Mouse (Mus musculus) cerebellum, adult 2 months (tissue): ENCODE results near the gene Ebi3. TPM values are rescaled to one million over a fixed set of nuclear protein-coding genes. Genes with fewer than 3 reads are reported as not detected.

Source experiments
- DNase-seq, 2 experiments: peaks; one replicate each; pipeline ENCODE4 v3.0.0; 2021
- H3K27ac ChIP-seq: fragments of 200-500 bp; 2 replicates; pipeline ENCODE4 v1.5.1; 2012; ENCODE audit warnings: low read length, control low read depth, inconsistent platforms; ENCODE audit not compliant: insufficient read depth
- H3K27me3 ChIP-seq: fragments of 200-500 bp; 2 replicates; pipeline ENCODE4 v1.6.1; 2012; ENCODE audit warnings: inconsistent platforms, mild to moderate bottlenecking, low read length, moderate library complexity; ENCODE audit not compliant: control insufficient read depth, insufficient read depth
- H3K4me1 ChIP-seq: fragments of 200-500 bp; 2 replicates; pipeline ENCODE4 v1.6.1; 2011; ENCODE audit warnings: low read length; ENCODE audit not compliant: control insufficient read depth, insufficient read depth
- H3K4me3 ChIP-seq: fragments of 200-500 bp; replicated peaks from 2 replicates; pipeline ENCODE3; 2011; ENCODE audit warnings: mild to moderate bottlenecking, low read depth, low read length, control low read depth; ENCODE audit not compliant: insufficient read depth
- CTCF ChIP-seq: fragments of 200-500 bp; IDR thresholded peaks from 2 replicates; pipeline ENCODE4 v1.5.1; 2011; ENCODE audit warnings: low read depth, mild to moderate bottlenecking, control low read depth, low read length, moderate library complexity, borderline replicate concordance; ENCODE audit not compliant: insufficient read depth
- POLR2A ChIP-seq: fragments of 200-500 bp; IDR thresholded peaks from 2 replicates; pipeline ENCODE4 v1.6.1; 2011; ENCODE audit warnings: low read length, control low read depth, borderline replicate concordance; ENCODE audit not compliant: insufficient read depth
- WGBS: fragments of 180-500 bp; shearing (Covaris S2); methylation state at CpG from one replicate; pipeline ENCODE4 v1.1.7; 2018; 5-methylcytosine and 5-hydroxymethylcytosine counted together
- polyA plus RNA-seq: library from polyadenylated mRNA; depleted of rRNA; stranded (reverse); fragments of >200 nt; gene quantifications from 2 replicates; pipeline ENCODE4 v1.2.3, GENCODE M21; 2012

The Ebi3 gene
- polyA plus RNA-seq, 1 experiment: 1.00 TPM

DNA sequence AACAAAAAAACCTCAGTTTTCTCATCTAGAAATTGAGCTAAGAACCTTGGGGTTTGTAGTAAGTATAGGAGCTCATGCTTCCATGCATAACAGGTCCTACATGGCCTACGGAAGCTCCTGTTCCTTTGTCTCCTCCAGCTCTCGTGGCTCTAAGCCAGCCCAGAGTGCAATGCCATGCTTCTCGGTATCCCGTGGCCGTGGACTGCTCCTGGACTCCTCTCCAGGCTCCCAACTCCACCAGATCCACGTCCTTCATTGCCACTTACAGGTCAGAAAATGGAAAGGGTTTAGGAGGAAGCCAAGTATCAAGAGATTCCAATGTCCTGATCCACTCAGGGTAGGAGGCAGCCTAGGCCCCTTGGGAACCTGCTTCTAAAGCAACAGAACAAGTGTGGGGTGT, 1.3 kb downstream of the Ebi3 start:
- Histone ChIP-seq H3K4me3 (no peak overlapping the region), H3K4me1 (peaks cover 9% of the 10 kb centered on the region; the same call in 1 of the 2 replicates), H3K27me3 (no peaks in the 10 kb centered on the region), H3K27ac (no peak overlapping the region)
- TF ChIP-seq POLR2A (no peak), CTCF (no peak)
- no peak for DNase-seq
- 59% methylated on average over 6 of the region's 6 CpGs for WGBS

DNA sequence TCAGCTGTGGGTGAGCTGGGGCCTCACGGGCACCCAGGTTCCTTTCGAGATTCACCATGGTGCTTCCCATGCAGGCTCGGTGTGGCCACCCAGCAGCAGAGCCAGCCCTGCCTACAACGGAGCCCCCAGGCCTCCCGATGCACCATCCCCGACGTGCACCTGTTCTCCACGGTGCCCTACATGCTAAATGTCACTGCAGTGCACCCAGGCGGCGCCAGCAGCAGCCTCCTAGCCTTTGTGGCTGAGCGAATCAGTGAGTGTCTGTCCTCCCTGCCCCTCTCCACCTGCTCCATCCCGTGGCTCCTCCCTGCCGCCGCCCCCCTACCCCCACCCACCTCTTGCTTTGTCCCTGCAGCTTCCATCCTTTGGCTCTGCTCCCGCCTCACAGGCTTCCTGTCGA, 1.8 kb downstream of the Ebi3 start:
- DNase-seq: peak in 1 of 2 experiments; percentile 4
- TF ChIP-seq CTCF: no peak
- TF ChIP-seq POLR2A: no peak
- Histone ChIP-seq H3K27me3 (no peaks in the 10 kb centered on the region), H3K27ac (no peak overlapping the region), H3K4me3 (no peak overlapping the region), H3K4me1 (peaks cover 9% of the 10 kb centered on the region; the same call in 1 of the 2 replicates)
- WGBS: 42% methylated on average over 16 of the region's 16 CpGs

DNA sequence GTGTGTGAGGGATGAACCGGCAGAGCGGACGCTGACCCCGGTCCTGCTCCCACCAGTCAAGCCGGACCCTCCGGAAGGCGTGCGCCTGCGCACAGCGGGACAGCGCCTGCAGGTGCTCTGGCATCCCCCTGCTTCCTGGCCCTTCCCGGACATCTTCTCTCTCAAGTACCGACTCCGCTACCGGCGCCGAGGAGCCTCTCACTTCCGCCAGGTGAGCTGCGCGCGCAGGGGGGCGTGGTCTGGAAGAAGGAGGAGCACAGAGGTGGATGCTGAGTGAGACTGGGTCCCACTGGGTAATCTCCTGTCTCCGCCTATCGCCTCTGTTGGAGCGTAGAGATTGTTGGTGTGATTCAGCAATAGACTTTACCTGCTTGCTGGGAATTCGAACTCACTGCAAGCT, 3.7 kb downstream of the Ebi3 start:
- Histone ChIP-seq H3K27ac (no peak overlapping the region), H3K27me3 (no peaks in the 10 kb centered on the region), H3K4me1 (peaks cover 14% of the 10 kb centered on the region), H3K4me3 (peak overlapping the region; percentile 60)
- DNase-seq: peak; percentile 88 to 89
- WGBS: 1% methylated on average over 26 of the region's 26 CpGs
- TF ChIP-seq POLR2A: peak; percentile 48; the same call in 1 of the 2 replicates
- TF ChIP-seq CTCF: no peak

- DNase-seq: no peak
- Histone ChIP-seq H3K27ac (no peak overlapping the region), H3K4me1 (peaks cover 14% of the 10 kb centered on the region), H3K4me3 (peak overlapping the region; percentile 60), H3K27me3 (no peaks in the 10 kb centered on the region)
- no peak for TF ChIP-seq CTCF
- no peak for TF ChIP-seq POLR2A
- WGBS: 32% methylated on average over 6 of the region's 6 CpGs
These were observed 4.2 kb downstream of the Ebi3 start for GRCm38 (mm10) chr17:55956591-55956990.

DNA sequence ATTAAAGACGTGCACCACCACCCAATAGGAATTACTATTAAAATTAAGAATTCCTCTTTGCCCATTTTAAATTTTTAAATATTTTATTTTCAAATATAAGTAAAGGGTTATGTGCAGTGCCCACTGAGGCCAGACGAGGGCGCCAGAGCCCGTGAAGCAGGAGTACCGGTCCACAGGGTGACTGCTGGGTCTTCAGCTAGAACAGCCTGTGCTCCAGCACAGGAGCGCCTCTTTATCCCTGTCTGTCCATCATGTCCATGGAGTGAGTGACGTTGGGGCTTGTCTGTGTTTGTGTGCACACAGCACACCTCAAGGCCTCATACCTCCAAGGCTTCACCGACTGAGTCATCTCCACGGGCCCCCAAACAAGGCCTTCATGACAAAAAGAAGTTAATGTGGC, 4.7 kb downstream of the Ebi3 start:
- Histone ChIP-seq H3K4me1 (peaks cover 14% of the 10 kb centered on the region), H3K27ac (no peak overlapping the region), H3K4me3 (no peak overlapping the region), H3K27me3 (no peaks in the 10 kb centered on the region)
- 11% methylated on average over 9 of the region's 9 CpGs for WGBS
- DNase-seq: peak; percentile 77 to 85
- TF ChIP-seq POLR2A (no peak), CTCF (peak; percentile 85)

DNA sequence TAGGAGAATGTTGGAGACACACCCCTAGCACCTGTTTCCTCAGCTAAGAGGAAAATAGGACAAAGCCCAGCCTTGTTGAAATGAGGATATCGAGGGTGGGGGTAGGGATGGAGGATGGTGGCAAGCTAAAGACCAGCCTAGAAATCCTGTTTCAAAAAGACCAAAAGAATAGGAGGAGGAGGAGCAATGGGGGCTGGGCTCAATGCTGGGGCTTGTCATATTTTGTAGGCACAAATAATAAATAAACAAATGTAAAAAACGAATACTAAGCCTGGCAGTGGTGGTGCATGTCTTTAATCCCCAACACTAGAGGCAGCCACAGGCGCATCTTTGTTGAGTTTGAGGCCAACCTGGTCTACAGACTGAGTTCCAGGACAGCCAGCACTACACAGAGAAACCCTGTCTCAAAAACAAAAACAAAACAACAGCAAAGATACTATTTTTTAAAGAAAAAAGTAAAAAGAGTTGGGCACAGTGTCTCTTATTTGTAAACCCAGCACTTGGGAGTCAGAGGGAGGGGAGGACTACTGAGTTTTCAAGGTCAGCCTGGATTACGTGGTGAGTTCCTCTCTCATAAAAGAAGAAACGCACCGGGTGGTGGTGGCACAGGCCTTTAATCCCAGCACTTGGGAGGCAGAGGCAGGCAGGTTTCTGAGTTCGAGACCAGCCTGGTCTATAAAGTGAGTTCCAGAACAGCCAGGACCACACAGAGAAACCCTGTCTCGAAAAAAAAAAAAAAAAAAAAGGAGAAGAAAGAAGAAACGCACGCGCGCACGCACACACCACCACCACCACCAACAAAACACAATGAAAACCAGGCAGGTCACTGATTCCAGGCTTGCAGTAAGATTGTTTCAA, 5.5 kb downstream of the Ebi3 start:
- no peak for TF ChIP-seq POLR2A
- no peak for TF ChIP-seq CTCF
- 75% methylated on average over 13 of the region's 13 CpGs for WGBS
- H3K27me3 ChIP-seq: no peaks in the 10 kb centered on the region
- DNase-seq: peak; percentile 25 to 32
- 0 out of 2 replicates have a peak overlapping the region, but pooled peaks have one; percentile 4 for H3K27ac ChIP-seq
- H3K4me3 ChIP-seq: no peak overlapping the region
- H3K4me1 ChIP-seq: peaks cover 14% of the 10 kb centered on the region

GRCm38 (mm10) chr17:55958584-55958886, 6.1 kb downstream of the Ebi3 start:
- Histone ChIP-seq H3K4me1 (peaks cover 14% of the 10 kb centered on the region), H3K27me3 (no peaks in the 10 kb centered on the region), H3K27ac (0 out of 2 replicates have a peak overlapping the region, but pooled peaks have one; percentile 4), H3K4me3 (peak overlapping the region; percentile 89)
- TF ChIP-seq POLR2A (no peak), CTCF (no peak)
- no peak for DNase-seq
- 23% methylated on average over 2 of the region's 2 CpGs for WGBS

- no peaks in the 10 kb centered on the region for H3K27me3 ChIP-seq
- H3K4me3 ChIP-seq: peak within 1 kb of the TSS; percentile 89
- TF ChIP-seq CTCF (no peak), POLR2A (peak; percentile 68; the same call in 1 of the 2 replicates)
- peak; percentile 96 to 97 for DNase-seq
- peak within 1 kb of the TSS; percentile 87 for H3K27ac ChIP-seq
- WGBS: under 1% methylated on average over 46 of the region's 46 CpGs
- peaks cover 14% of the 10 kb centered on the region for H3K4me1 ChIP-seq
These were observed 6.7 kb downstream of the Ebi3 start, which contains the start of gene Yju2 for GRCm38 (mm10) chr17:55958918-55959728. Yju2 (plus strand) TSS chr17:55959099.
